31 mouse cellular contexts compared by ENCODE assay signal in the genomic region with DNA sequence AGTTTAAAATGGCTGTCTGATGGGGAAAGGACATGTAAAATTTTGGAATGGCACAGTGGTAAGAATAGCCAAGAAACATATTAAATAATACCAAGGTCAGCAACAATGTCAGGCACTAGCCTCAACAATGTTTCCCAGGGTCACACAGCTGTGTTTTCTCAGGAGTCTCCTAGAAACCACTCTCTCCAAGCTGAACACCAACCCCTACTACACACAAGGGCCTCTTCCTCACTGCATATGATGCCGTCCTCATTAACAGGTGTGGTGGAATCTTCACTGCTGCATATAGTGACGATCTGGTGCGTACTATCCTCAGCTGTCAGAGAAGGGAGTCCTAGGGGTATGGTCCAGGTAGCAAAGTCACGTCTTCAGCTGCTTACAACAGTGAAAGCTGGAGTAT.
"Had no signal": no experiment of that assay in that cellular context is flagged by ENCODE, and none has a peak within 500 bp of the region (broad histone marks: within the 10 kb centered on the region; RNA-seq: fewer than 3 reads in every experiment).

No protein-coding gene starts in this region.

- H3K9ac ChIP-seq: limb, embryonic 12.5 days; limb, embryonic 13.5 days; limb, embryonic 15.5 days; liver, embryonic 12.5 days; liver, embryonic 13.5 days; liver, embryonic 14.5 days; liver, embryonic 15.5 days; liver, postnatal 0 days; lung, embryonic 14.5 days; lung, embryonic 15.5 days; midbrain, embryonic 12.5 days; midbrain, embryonic 13.5 days; midbrain, embryonic 15.5 days had no signal

- H3K4me2 ChIP-seq: limb, embryonic 12.5 days; limb, embryonic 13.5 days; limb, embryonic 15.5 days; liver, embryonic 11.5 days; liver, embryonic 12.5 days; liver, embryonic 13.5 days; liver, embryonic 15.5 days; lung, embryonic 14.5 days; lung, embryonic 15.5 days; midbrain, embryonic 11.5 days; midbrain, embryonic 12.5 days; midbrain, embryonic 13.5 days; midbrain, embryonic 15.5 days had no signal

- H3K9me3 ChIP-seq: limb, embryonic 10.5 days; limb, embryonic 13.5 days; limb, embryonic 15.5 days; liver, embryonic 13.5 days; liver, embryonic 15.5 days; lung, embryonic 15.5 days; midbrain, embryonic 10.5 days; midbrain, embryonic 12.5 days; midbrain, embryonic 13.5 days; midbrain, embryonic 15.5 days had no signal

- H3K27ac ChIP-seq: left cerebral cortex, adult 2 months; limb, embryonic 10.5 days; limb, embryonic 12.5 days; limb, embryonic 13.5 days; limb, embryonic 15.5 days; liver, embryonic 12.5 days; liver, embryonic 13.5 days; liver, embryonic 14.5 days; liver, embryonic 15.5 days; lung, embryonic 15.5 days; macrophage; midbrain, embryonic 10.5 days; midbrain, embryonic 12.5 days; midbrain, embryonic 13.5 days; midbrain, embryonic 15.5 days had no signal

- ATAC-seq: liver, embryonic 12.5 days; liver, postnatal 0 days; lung, postnatal 0 days; midbrain, embryonic 13.5 days; midbrain, embryonic 15.5 days; midbrain, embryonic 16.5 days had no signal

- H3K4me3 ChIP-seq: left cerebral cortex, adult 2 months; limb, embryonic 10.5 days; limb, embryonic 12.5 days; limb, embryonic 13.5 days; limb, embryonic 15.5 days; liver, embryonic 12.5 days; liver, embryonic 13.5 days; liver, embryonic 15.5 days; lung, embryonic 15.5 days; midbrain, embryonic 10.5 days; midbrain, embryonic 12.5 days; midbrain, embryonic 13.5 days; midbrain, embryonic 15.5 days; myocyte had no signal

- H3K4me1 ChIP-seq: limb, embryonic 10.5 days; limb, embryonic 12.5 days; limb, embryonic 13.5 days; limb, embryonic 15.5 days; midbrain, embryonic 10.5 days; midbrain, embryonic 12.5 days; midbrain, embryonic 13.5 days; midbrain, embryonic 15.5 days had no signal

- H3K27me3 ChIP-seq: limb, embryonic 12.5 days; limb, embryonic 13.5 days; limb, embryonic 15.5 days; liver, embryonic 12.5 days; liver, embryonic 13.5 days; liver, embryonic 15.5 days; lung, embryonic 15.5 days; midbrain, embryonic 12.5 days; midbrain, embryonic 13.5 days; midbrain, embryonic 15.5 days had no signal

- DNase-seq: left cerebral cortex, postnatal 4 days; liver; liver, embryonic 13.5 days; liver, postnatal 0 days; lung, adult 18-20 months; lung, adult 2 months; lung, embryonic 14.5 days; lung, postnatal 10 days; lung, postnatal 14 days; lung, postnatal 36 days; lung, postnatal 4 days; midbrain, embryonic 14.5 days had no signal

- H3K36me3 ChIP-seq: limb, embryonic 12.5 days; limb, embryonic 13.5 days; limb, embryonic 15.5 days; liver, embryonic 15.5 days; lung, embryonic 15.5 days; midbrain, embryonic 10.5 days; midbrain, embryonic 12.5 days; midbrain, embryonic 13.5 days; midbrain, embryonic 15.5 days had no signal
